Comparison of ENCODE assay signal across 9 mouse cellular contexts in genomic region chr5:134637820-134638367, GRCm38 (mm10). TPM values are rescaled to one million over a fixed set of nuclear protein-coding genes. Genes with fewer than 3 reads are reported as not detected.
DNase-seq lines count a peak whose midpoint lies in the region; ATAC-seq and TF ChIP-seq lines count a peak whose summit lies in the region.
"Had no signal": no experiment of that assay in that cellular context is flagged by ENCODE, and none has a peak within 500 bp of the region (broad histone marks: within the 10 kb centered on the region; RNA-seq: fewer than 3 reads in every experiment).

No protein-coding gene starts in this region.

- intact Hi-C loops in left cerebral cortex, adult 2 months (cut with DNase I) = loop anchor here (2.0 kb wide), 1 partner anchor 51 kb away; the partner anchor contains the start of gene Limk1
- intact Hi-C loops in gastrocnemius, postnatal 14 days (cut with DNase I; ENCODE audit: low total_unique reads) = no loop called here

- peak overlapping the region; percentile 97 for H3K27ac ChIP-seq in left cerebral cortex, adult 2 months
- H3K27ac ChIP-seq in embryonic facial prominence, embryonic 12.5 days = no peak overlapping the region
- peak overlapping the region; percentile 99 for H3K27ac ChIP-seq in limb, embryonic 10.5 days
- no peak overlapping the region for H3K27ac ChIP-seq in neural tube, embryonic 14.5 days (ENCODE audit: low read depth, low read length)

- H3K9me3 ChIP-seq in embryonic facial prominence, embryonic 12.5 days = no peaks in the 10 kb centered on the region
- no peaks in the 10 kb centered on the region for H3K9me3 ChIP-seq in limb, embryonic 10.5 days (replicated peaks)
- no peaks in the 10 kb centered on the region for H3K9me3 ChIP-seq in neural tube, embryonic 14.5 days (ENCODE audit: control insufficient read depth, low read length)

- H3K36me3 ChIP-seq in embryonic facial prominence, embryonic 12.5 days = peaks cover 34% of the 10 kb centered on the region
- H3K36me3 ChIP-seq in limb, embryonic 10.5 days = peaks cover 46% of the 10 kb centered on the region
- H3K36me3 ChIP-seq in neural tube, embryonic 14.5 days (ENCODE audit: control insufficient read depth, insufficient read depth, low read length) = peaks cover 4% of the 10 kb centered on the region; the same call in 1 of the 2 replicates

- peaks cover 7% of the 10 kb centered on the region for H3K4me1 ChIP-seq in embryonic facial prominence, embryonic 12.5 days
- peaks cover 12% of the 10 kb centered on the region for H3K4me1 ChIP-seq in limb, embryonic 10.5 days
- H3K4me1 ChIP-seq in neural tube, embryonic 14.5 days (ENCODE audit: control insufficient read depth, insufficient read depth, low read length) = peaks cover 16% of the 10 kb centered on the region

- TF ChIP-seq CTCF in left cerebral cortex, adult 2 months (IDR thresholded peaks at IDR 0.05) = no peak

- 29% methylated on average over 5 of the region's 5 CpGs for WGBS in embryonic facial prominence, embryonic 12.5 days
- 39% methylated on average over 5 of the region's 5 CpGs for WGBS in limb, embryonic 10.5 days
- 36% methylated on average over 5 of the region's 5 CpGs for WGBS in neural tube, embryonic 14.5 days

- DNase-seq in left cerebral cortex, adult 2 months (ENCODE audit: extremely low spot score in 1 of 2, low spot score in 2 of 2) = no peak
- no peak for DNase-seq in left cerebral cortex, adult 9 months (ENCODE audit: low spot score in 2 of 2)
- no peak for DNase-seq in limb, embryonic 10.5 days (ENCODE audit: low spot score)
- DNase-seq in layer of hippocampus, adult 9-10 months (ENCODE audit: low spot score) = no peak
- DNase-seq in embryo, embryonic 10 days (ENCODE audit: low spot score) = no peak
- no peak for DNase-seq in gastrocnemius, postnatal 14 days
- DNase-seq: lung, postnatal 14 days had no signal

- H3K4me3 ChIP-seq in left cerebral cortex, adult 2 months = peak overlapping the region; percentile 80
- peak overlapping the region; percentile 99 for H3K4me3 ChIP-seq in embryonic facial prominence, embryonic 12.5 days
- peak overlapping the region; percentile 100 for H3K4me3 ChIP-seq in limb, embryonic 10.5 days
- peak overlapping the region; percentile 99 for H3K4me3 ChIP-seq in neural tube, embryonic 14.5 days (ENCODE audit: low read depth, low read length)

- H3K4me2 ChIP-seq in embryonic facial prominence, embryonic 12.5 days (replicated peaks) = peak overlapping the region; percentile 63
- H3K4me2 ChIP-seq in neural tube, embryonic 14.5 days (ENCODE audit: low read depth, low read length) = peak overlapping the region; percentile 88

- no peaks in the 10 kb centered on the region for H3K27me3 ChIP-seq in embryonic facial prominence, embryonic 12.5 days
- H3K27me3 ChIP-seq in limb, embryonic 10.5 days (ENCODE audit: low read depth, poor library complexity, severe bottlenecking) = no peaks in the 10 kb centered on the region
- H3K27me3 ChIP-seq in neural tube, embryonic 14.5 days (ENCODE audit: control insufficient read depth, insufficient read depth, low read length) = no peaks in the 10 kb centered on the region

- ATAC-seq in embryonic facial prominence, embryonic 12.5 days (ENCODE audit: insufficient number of reproducible peaks, insufficient read depth, low FRiP score, low TSS enrichment) = no peak
- no peak for ATAC-seq in neural tube, embryonic 14.5 days (ENCODE audit: low read depth)

- peak overlapping the region; percentile 99 for H3K9ac ChIP-seq in embryonic facial prominence, embryonic 12.5 days
- H3K9ac ChIP-seq in neural tube, embryonic 14.5 days (replicated peaks; ENCODE audit: low read depth, low read length) = peak overlapping the region; percentile 97

RNA-seq across cellular contexts. Expression of gene Eif4h, which starts 1.4 kb away (rescaled TPM):
- 100 to 1,000 TPM; 319 to 322 TPM for total RNA-seq in left cerebral cortex, adult 2 months (2021)
- polyA plus RNA-seq in embryonic facial prominence, embryonic 12.5 days (2016; fragmentation: Nextera tagmentation; extraction: Ambion mirVana) = 504 and 505 TPM in 2 replicates
- polyA plus RNA-seq in limb, embryonic 10.5 days (2016; fragmentation: Nextera tagmentation; extraction: Ambion mirVana) = 664 and 686 TPM in 2 replicates
- polyA plus RNA-seq in neural tube, embryonic 14.5 days (2014; fragmentation: Nextera tagmentation; extraction: Ambion mirVana) = 334 and 344 TPM in 2 replicates
- 100 to 1,000 TPM; 110 to 114 TPM for total RNA-seq in gastrocnemius, postnatal 14 days (2021)

RNA-seq across cellular contexts. Expression of gene Lat2, which starts 23.1 kb away (rescaled TPM):
- total RNA-seq in left cerebral cortex, adult 2 months (2021) = 1 to 10 TPM; 3.4 to 3.9 TPM
- 1.9 and 3.3 TPM in 2 replicates for polyA plus RNA-seq in embryonic facial prominence, embryonic 12.5 days (2016; fragmentation: Nextera tagmentation; extraction: Ambion mirVana)
- polyA plus RNA-seq in limb, embryonic 10.5 days (2016; fragmentation: Nextera tagmentation; extraction: Ambion mirVana) = 4.0 and 4.5 TPM in 2 replicates
- polyA plus RNA-seq in neural tube, embryonic 14.5 days (2014; fragmentation: Nextera tagmentation; extraction: Ambion mirVana) = 3.6 and 4.4 TPM in 2 replicates
- 1 to 10 TPM; 1.3 to 1.5 TPM for total RNA-seq in gastrocnemius, postnatal 14 days (2021)

RNA-seq across cellular contexts. Expression of gene Limk1, which starts 50.5 kb away (rescaled TPM):
- total RNA-seq in left cerebral cortex, adult 2 months (2021) = 10 to 100 TPM; 59.8 to 65.4 TPM
- 12.3 and 13.8 TPM in 2 replicates for polyA plus RNA-seq in embryonic facial prominence, embryonic 12.5 days (2016; fragmentation: Nextera tagmentation; extraction: Ambion mirVana)
- 4.4 and 5.3 TPM in 2 replicates for polyA plus RNA-seq in limb, embryonic 10.5 days (2016; fragmentation: Nextera tagmentation; extraction: Ambion mirVana)
- polyA plus RNA-seq in neural tube, embryonic 14.5 days (2014; fragmentation: Nextera tagmentation; extraction: Ambion mirVana) = 23.2 and 28.0 TPM in 2 replicates
- total RNA-seq in gastrocnemius, postnatal 14 days (2021) = 1 to 10 TPM; 5.5 to 7.2 TPM

RNA-seq across cellular contexts. Expression of gene Rfc2, which starts 56.7 kb away (rescaled TPM):
- 10 to 100 TPM; 60.0 to 64.2 TPM for total RNA-seq in left cerebral cortex, adult 2 months (2021)
- polyA plus RNA-seq in embryonic facial prominence, embryonic 12.5 days (2016; fragmentation: Nextera tagmentation; extraction: Ambion mirVana) = 307 and 317 TPM in 2 replicates
- 431 and 443 TPM in 2 replicates for polyA plus RNA-seq in limb, embryonic 10.5 days (2016; fragmentation: Nextera tagmentation; extraction: Ambion mirVana)
- polyA plus RNA-seq in neural tube, embryonic 14.5 days (2014; fragmentation: Nextera tagmentation; extraction: Ambion mirVana) = 163 and 180 TPM in 2 replicates
- total RNA-seq in gastrocnemius, postnatal 14 days (2021) = 10 to 100 TPM; 12.4 to 14.1 TPM

Comparison
In these comparisons a context has a peak if more than half of its experiments do, and no peak if none do; other contexts are left out.
1. H3K27ac ChIP-seq: peak in left cerebral cortex, adult 2 months (single experiment) and limb, embryonic 10.5 days (single experiment); none in embryonic facial prominence, embryonic 12.5 days (single experiment) and neural tube, embryonic 14.5 days (single experiment).
2. Peak in every context shown above with its lines, with median percentiles within 50 percentile points of each other: H3K4me3 ChIP-seq.